Comparison of ENCODE assay signal across 14 mouse cellular contexts in genomic region chr1:130588659-130589058, GRCm38 (mm10). TPM values are rescaled to one million over a fixed set of nuclear protein-coding genes. Genes with fewer than 3 reads are reported as not detected.
DNase-seq lines count a peak whose midpoint lies in the region; ATAC-seq and TF ChIP-seq lines count a peak whose summit lies in the region.
"Had no signal": no experiment of that assay in that cellular context is flagged by ENCODE, and none has a peak within 500 bp of the region (broad histone marks: within the 10 kb centered on the region; RNA-seq: fewer than 3 reads in every experiment).

No protein-coding gene starts in this region.

- no peak overlapping the region for H3K27ac ChIP-seq in kidney, postnatal 0 days
- H3K27ac ChIP-seq in forebrain, embryonic 15.5 days (replicated peaks): no peak overlapping the region
- H3K27ac ChIP-seq: embryonic facial prominence, embryonic 15.5 days; hindbrain, embryonic 14.5 days; limb, embryonic 13.5 days; macrophage had no signal

- no peaks in the 10 kb centered on the region for H3K27me3 ChIP-seq in kidney, postnatal 0 days (ENCODE audit: insufficient read depth, low read length)
- H3K27me3 ChIP-seq in Patski: no peaks in the 10 kb centered on the region
- H3K27me3 ChIP-seq in myocyte (ENCODE audit: control insufficient read depth, insufficient read depth, insufficient read length): no peaks in the 10 kb centered on the region
- H3K27me3 ChIP-seq in forebrain, embryonic 15.5 days: no peaks in the 10 kb centered on the region
- H3K27me3 ChIP-seq: embryonic facial prominence, embryonic 15.5 days; limb, embryonic 13.5 days had no signal

- no peak overlapping the region for H3ac ChIP-seq in myocyte (ENCODE audit: control insufficient read depth, insufficient read length)

- ATAC-seq in kidney, postnatal 0 days (replicated peaks; ENCODE audit: low FRiP score, low read depth): no peak
- peak; percentile 94 for ATAC-seq in Patski
- ATAC-seq in forebrain, embryonic 15.5 days (replicated peaks): no peak

- no peak overlapping the region for H3K4me2 ChIP-seq in kidney, postnatal 0 days (ENCODE audit: low read length)
- H3K4me2 ChIP-seq in myocyte (ENCODE audit: low read depth): peak overlapping the region; percentile 53
- no peak overlapping the region for H3K4me2 ChIP-seq in forebrain, embryonic 15.5 days (replicated peaks)
- H3K4me2 ChIP-seq: embryonic facial prominence, embryonic 15.5 days; hindbrain, embryonic 14.5 days; limb, embryonic 13.5 days had no signal

- H3K4me1 ChIP-seq in kidney, postnatal 0 days (replicated peaks; ENCODE audit: insufficient read depth, low read length): no peaks in the 10 kb centered on the region
- H3K4me1 ChIP-seq in forebrain, embryonic 15.5 days: no peaks in the 10 kb centered on the region
- H3K4me1 ChIP-seq: embryonic facial prominence, embryonic 15.5 days; limb, embryonic 13.5 days had no signal

- H3K79me2 ChIP-seq in myocyte (ENCODE audit: control insufficient read depth, insufficient read depth): no peaks in the 10 kb centered on the region

- TF ChIP-seq POLR2A in myocyte (IDR thresholded peaks at IDR 0.05; ENCODE audit: insufficient read length, low read depth): no peak

- 81% methylated on average over 9 of the region's 9 CpGs for WGBS in kidney, postnatal 0 days
- 84% methylated on average over 9 of the region's 9 CpGs for WGBS in forebrain, embryonic 15.5 days

- no peak overlapping the region for H3K9ac ChIP-seq in kidney, postnatal 0 days (ENCODE audit: low read depth, low read length)
- H3K9ac ChIP-seq in forebrain, embryonic 15.5 days (replicated peaks): no peak overlapping the region
- H3K9ac ChIP-seq: embryonic facial prominence, embryonic 15.5 days; hindbrain, embryonic 14.5 days; limb, embryonic 13.5 days had no signal

- H3K4me3 ChIP-seq in kidney, postnatal 0 days (replicated peaks; ENCODE audit: low read depth, low read length): no peak overlapping the region
- no peak overlapping the region for H3K4me3 ChIP-seq in myocyte
- no peak overlapping the region for H3K4me3 ChIP-seq in forebrain, embryonic 15.5 days
- H3K4me3 ChIP-seq: embryonic facial prominence, embryonic 15.5 days; limb, embryonic 13.5 days had no signal

- in situ Hi-C loops in Patski (cut with MboI; ENCODE audit: low pct_unique_long_range_greater_than_20kb): no loop called here

- CTCF ChIA-PET in Patski (lab: Charles Lee): no interaction called here

- H3K36me3 ChIP-seq in kidney, postnatal 0 days (ENCODE audit: insufficient read depth, low read length): no peaks in the 10 kb centered on the region
- H3K36me3 ChIP-seq in myocyte (ENCODE audit: control insufficient read depth, insufficient read depth): no peaks in the 10 kb centered on the region
- no peaks in the 10 kb centered on the region for H3K36me3 ChIP-seq in forebrain, embryonic 15.5 days
- H3K36me3 ChIP-seq: embryonic facial prominence, embryonic 15.5 days; limb, embryonic 13.5 days had no signal

- no peaks in the 10 kb centered on the region for H3K9me3 ChIP-seq in kidney, postnatal 0 days (replicated peaks; ENCODE audit: low read length)
- no peaks in the 10 kb centered on the region for H3K9me3 ChIP-seq in forebrain, embryonic 15.5 days
- H3K9me3 ChIP-seq: embryonic facial prominence, embryonic 15.5 days; limb, embryonic 13.5 days had no signal

- POLR2A ChIA-PET in Patski (lab: Charles Lee): no interaction called here

- peak; percentile 12 for DNase-seq in kidney, postnatal 0 days (ENCODE audit: low spot score)
- no peak for DNase-seq in kidney, adult 11 months
- DNase-seq in Patski (ENCODE audit: low read depth, low spot score): no peak
- peak; percentile 65 for DNase-seq in gastrocnemius, postnatal 14 days
- DNase-seq in frontal cortex, postnatal 10 days (ENCODE audit: low spot score in 2 of 2): no peak
- DNase-seq in thymus, adult 18-20 months: no peak
- DNase-seq: cerebellum, adult 9-10 months had no signal

- intact Hi-C loops in gastrocnemius, postnatal 14 days (cut with DNase I; ENCODE audit: low total_unique reads): no loop called here

- TF ChIP-seq CTCF in kidney, postnatal 0 days (IDR thresholded peaks at IDR 0.05; ENCODE audit: low read depth): no peak
- no peak for TF ChIP-seq CTCF in Patski (IDR thresholded peaks at IDR 0.05)

TF ChIP-seq in myocyte, 11 proteins besides CTCF, POLR2A, EP300 and RAD21:
- peak in 1 of 3 experiments; percentile 55 for TF ChIP-seq MYOD1 (IDR thresholded peaks at IDR 0.05; ENCODE audit: control insufficient read depth in 1 of 3, insufficient read length in 2 of 3, low read depth in 2 of 3)
- no peak for TF ChIP-seq POLR2AphosphoS2 (IDR thresholded peaks at IDR 0.05; ENCODE audit: insufficient read length, low read depth)
- no peak for TF ChIP-seq CEBPB (IDR thresholded peaks at IDR 0.05; ENCODE audit: insufficient read depth, poor library complexity, severe bottlenecking)
- no peak for TF ChIP-seq TCF12 (IDR thresholded peaks at IDR 0.05; ENCODE audit: insufficient read depth, poor library complexity, severe bottlenecking)
- TF ChIP-seq REST (IDR thresholded peaks at IDR 0.05; ENCODE audit: insufficient read depth, insufficient read length): no peak
- no peak for TF ChIP-seq TCF3 (IDR thresholded peaks at IDR 0.05; ENCODE audit: insufficient read length, low read depth)
- no peak for TF ChIP-seq SRF (IDR thresholded peaks at IDR 0.05; ENCODE audit: control insufficient read depth, insufficient read length, low read depth)
- TF ChIP-seq USF1 (IDR thresholded peaks at IDR 0.05; ENCODE audit: low read depth): no peak
- TF ChIP-seq MYOG (IDR thresholded peaks at IDR 0.05; ENCODE audit: control insufficient read depth in 1 of 3, insufficient read depth in 1 of 3, insufficient read length in 2 of 3, low read depth in 2 of 3): peak in 1 of 3 experiments; percentile 4
- no peak for TF ChIP-seq E2F4 (IDR thresholded peaks at IDR 0.05; ENCODE audit: insufficient read depth)
- no peak for TF ChIP-seq MAX (IDR thresholded peaks at IDR 0.05; ENCODE audit: low read depth)

RNA-seq across cellular contexts. Expression of gene Zp3r, which starts 40.8 kb away (rescaled TPM):
- not detected in 2 replicates for polyA plus RNA-seq in kidney, postnatal 0 days (2015; fragmentation: Nextera tagmentation; extraction: Ambion mirVana)
- polyA plus RNA-seq in Patski (2021): not detected
- not detected for total RNA-seq in gastrocnemius, postnatal 14 days (2021)
- 0.06 TPM for polyA plus RNA-seq in myocyte (2012; fragmentation: generic; extraction: Trizol)
- not detected in 2 replicates for polyA plus RNA-seq in forebrain, embryonic 15.5 days (2015; fragmentation: Nextera tagmentation; extraction: Ambion mirVana)
- total RNA-seq: adrenal gland, postnatal 4 days had no signal
- polyA plus RNA-seq: embryonic facial prominence, embryonic 15.5 days; hindbrain, embryonic 14.5 days; limb, embryonic 13.5 days; macrophage had no signal

Comparison
In these comparisons a context has a peak if more than half of its experiments do, and no peak if none do; other contexts are left out.
1. DNase-seq: peak in kidney, postnatal 0 days (single experiment) and gastrocnemius, postnatal 14 days (single experiment); none in kidney, adult 11 months (single experiment), Patski (single experiment), frontal cortex, postnatal 10 days (0 of 2) and thymus, adult 18-20 months (0 of 2).